Mouse (Mus musculus) myocyte (in vitro differentiated cells): Measurements from ENCODE around the gene Slmap.

Source experiments
- MAX ChIP-seq: IDR thresholded peaks from one replicate; pipeline ENCODE4 v1.6.1; 2011; ENCODE audit warnings: low read depth, mild to moderate bottlenecking, control low read depth
- POLR2A ChIP-seq: IDR thresholded peaks from one replicate; pipeline ENCODE4 v1.6.1; 2011; ENCODE audit warnings: low read depth, mild to moderate bottlenecking, control low read depth, moderate library complexity; ENCODE audit not compliant: insufficient read length
- POLR2AphosphoS2 ChIP-seq: IDR thresholded peaks from one replicate; pipeline ENCODE4 v1.6.1; 2011; ENCODE audit warnings: low read depth, control low read depth; ENCODE audit not compliant: insufficient read length
- SRF ChIP-seq: IDR thresholded peaks from one replicate; pipeline ENCODE4 v1.6.1; 2011; ENCODE audit warnings: low read depth; ENCODE audit not compliant: control insufficient read depth, insufficient read length
- TCF12 ChIP-seq: IDR thresholded peaks from one replicate; pipeline ENCODE4 v1.6.1; 2011; ENCODE audit warnings: mild to moderate bottlenecking, control low read depth; ENCODE audit not compliant: poor library complexity, insufficient read depth, severe bottlenecking
- USF1 ChIP-seq: IDR thresholded peaks from one replicate; pipeline ENCODE4 v1.6.1; 2011; ENCODE audit warnings: low read depth, mild to moderate bottlenecking, control low read depth, moderate library complexity

- TF ChIP-seq POLR2A (no peak), TCF12 (no peak), SRF (no peak), MAX (no peak), POLR2AphosphoS2 (no peak), USF1 (no peak)
These were observed 24.2 kb downstream of the Slmap start for GRCm38 (mm10) chr14:26510545-26510944.
